Mouse (Mus musculus): ENCODE results near the gene Olfr318. TPM values are rescaled to one million over a fixed set of nuclear protein-coding genes. Genes with fewer than 3 reads are reported as not detected.
"Not testable (repeated sequence)": the region's sequence is repeated elsewhere in the genome, so short reads cannot be mapped to it uniquely, and the experiment has no call there.

Olfr318 gene
- polyA plus RNA-seq (2015; fragmentation: Nextera tagmentation; extraction: Ambion mirVana), result not detected in 2 replicates

DNA sequence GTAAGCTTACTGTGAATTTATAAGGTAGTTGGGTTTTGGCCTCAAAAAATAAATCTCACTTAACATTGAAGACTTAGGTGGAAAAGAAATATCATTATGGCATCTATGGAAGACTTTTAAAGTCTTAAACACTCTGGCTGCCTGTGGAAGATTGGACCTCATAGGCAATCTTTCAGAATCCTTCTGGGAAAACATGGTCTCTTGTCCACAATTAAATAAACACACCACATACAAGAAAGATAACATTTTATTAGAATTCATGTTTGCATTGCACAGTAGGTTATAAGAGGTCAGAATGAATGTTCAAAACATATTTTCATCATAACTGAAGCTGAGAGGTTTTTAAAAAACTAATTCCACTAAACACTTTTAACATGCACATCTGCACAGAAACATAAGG, at the start of gene Olfr318:
TSS of gene Olfr318 (minus strand) at position 101 of the 400 bp plus-strand sequence.
- no peaks in the 10 kb centered on the region for H3K27me3 ChIP-seq (replicated peaks; ENCODE audit: insufficient read depth, low read length)
- H3K9ac ChIP-seq (replicated peaks; ENCODE audit: low read depth), result no peak within 1 kb of the TSS
- H3K27ac ChIP-seq (ENCODE audit: low read length), result no peak within 1 kb of the TSS
- no peak for ATAC-seq
- no peak for TF ChIP-seq CTCF (IDR thresholded peaks at IDR 0.05)
- H3K4me1 ChIP-seq (ENCODE audit: insufficient read depth, low read depth, low read length), result no peaks in the 10 kb centered on the region
- H3K4me2 ChIP-seq (replicated peaks; ENCODE audit: low read depth, low read length), result no peak within 1 kb of the TSS
- H3K4me3 ChIP-seq (ENCODE audit: low read depth, low read length), result no peak within 1 kb of the TSS
- no peak for DNase-seq (ENCODE audit: low spot score)
- H3K9me3 ChIP-seq (ENCODE audit: low read length), result no peaks in the 10 kb centered on the region
- no peaks in the 10 kb centered on the region for H3K36me3 ChIP-seq (ENCODE audit: insufficient read depth, low read length)

GRCm38 (mm10) chr11:58772888-58773287, 49.1 kb upstream of the Olfr318 start, which contains the start of gene Olfr315:
Gene Olfr315, plus strand, starts transcription at chr11:58773188.
- Histone ChIP-seq H3K36me3 (ENCODE audit: insufficient read depth, low read length) (no peaks in the 10 kb centered on the region), H3K27ac (ENCODE audit: low read length) (no peak within 1 kb of the TSS), H3K4me1 (ENCODE audit: insufficient read depth, low read depth, low read length) (no peaks in the 10 kb centered on the region), H3K9ac (replicated peaks; ENCODE audit: low read depth) (no peak within 1 kb of the TSS), H3K9me3 (ENCODE audit: low read length) (no peaks in the 10 kb centered on the region), H3K4me2 (replicated peaks; ENCODE audit: low read depth, low read length) (no peak within 1 kb of the TSS), H3K27me3 (replicated peaks; ENCODE audit: insufficient read depth, low read length) (no peaks in the 10 kb centered on the region), H3K4me3 (ENCODE audit: low read depth, low read length) (no peak within 1 kb of the TSS)
- DNase-seq (ENCODE audit: low spot score), result no peak
- TF ChIP-seq CTCF (IDR thresholded peaks at IDR 0.05), result no peak
- no peak for TF ChIP-seq EP300 (IDR thresholded peaks at IDR 0.05)
- no peak for ATAC-seq

DNA sequence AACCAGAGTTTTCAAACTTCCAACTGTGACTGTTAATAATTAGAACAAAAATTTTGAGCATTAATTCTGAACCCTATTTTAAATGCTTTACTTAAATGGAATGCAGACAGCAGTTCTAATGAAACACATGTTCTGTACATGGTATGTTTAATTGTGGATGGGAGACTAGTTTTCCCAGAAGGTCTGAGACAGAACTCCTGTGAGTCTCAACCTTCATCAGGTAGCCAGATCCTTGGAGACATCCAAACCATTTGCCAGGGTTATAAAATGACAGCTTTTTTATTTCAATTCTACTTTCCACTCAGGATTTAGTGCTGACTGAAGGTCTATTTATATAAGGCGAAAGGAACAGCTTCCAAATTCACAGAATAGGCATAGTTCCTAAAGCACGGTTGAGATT, 28.6 kb upstream of the Olfr318 start, which contains the start of gene Olfr316:
TSS of gene Olfr316 (plus strand) at position 301 of the 400 bp plus-strand sequence.
- ATAC-seq, result no peak

GRCm38 (mm10) chr11:58751096-58751495, 27.3 kb upstream of the Olfr318 start:
- 87% methylated on average over 18 of the region's 18 CpGs for WGBS
- not testable (repeated sequence) for H3K36me3 ChIP-seq (ENCODE audit: insufficient read depth, low read length); H3K9me3 ChIP-seq (ENCODE audit: low read length); H3K4me1 ChIP-seq (ENCODE audit: insufficient read depth, low read depth, low read length); H3K9ac ChIP-seq (replicated peaks; ENCODE audit: low read depth); H3K4me2 ChIP-seq (replicated peaks; ENCODE audit: low read depth, low read length); H3K27me3 ChIP-seq (replicated peaks; ENCODE audit: insufficient read depth, low read length); H3K4me3 ChIP-seq (ENCODE audit: low read depth, low read length); DNase-seq (ENCODE audit: low spot score); ATAC-seq; H3K27ac ChIP-seq (ENCODE audit: low read length)

More for the DNA sequence above, 28.6 kb upstream of the Olfr318 start, which contains the start of gene Olfr316:
- H3K4me1 ChIP-seq (ENCODE audit: insufficient read depth, low read depth, low read length), result no peaks in the 10 kb centered on the region
- H3K9ac ChIP-seq (replicated peaks; ENCODE audit: low read depth), result no peak within 1 kb of the TSS
- H3K27ac ChIP-seq (ENCODE audit: low read length), result no peak within 1 kb of the TSS
- no peak for DNase-seq (ENCODE audit: low spot score)
- WGBS, result 78% methylated on average over 2 of the region's 2 CpGs
- TF ChIP-seq CTCF (IDR thresholded peaks at IDR 0.05), result no peak
- TF ChIP-seq EP300 (IDR thresholded peaks at IDR 0.05), result no peak
- no peak within 1 kb of the TSS for H3K4me2 ChIP-seq (replicated peaks; ENCODE audit: low read depth, low read length)
- H3K9me3 ChIP-seq (ENCODE audit: low read length), result no peaks in the 10 kb centered on the region
- no peak within 1 kb of the TSS for H3K4me3 ChIP-seq (ENCODE audit: low read depth, low read length)
- H3K27me3 ChIP-seq (replicated peaks; ENCODE audit: insufficient read depth, low read length), result no peaks in the 10 kb centered on the region
- no peaks in the 10 kb centered on the region for H3K36me3 ChIP-seq (ENCODE audit: insufficient read depth, low read length)

DNA sequence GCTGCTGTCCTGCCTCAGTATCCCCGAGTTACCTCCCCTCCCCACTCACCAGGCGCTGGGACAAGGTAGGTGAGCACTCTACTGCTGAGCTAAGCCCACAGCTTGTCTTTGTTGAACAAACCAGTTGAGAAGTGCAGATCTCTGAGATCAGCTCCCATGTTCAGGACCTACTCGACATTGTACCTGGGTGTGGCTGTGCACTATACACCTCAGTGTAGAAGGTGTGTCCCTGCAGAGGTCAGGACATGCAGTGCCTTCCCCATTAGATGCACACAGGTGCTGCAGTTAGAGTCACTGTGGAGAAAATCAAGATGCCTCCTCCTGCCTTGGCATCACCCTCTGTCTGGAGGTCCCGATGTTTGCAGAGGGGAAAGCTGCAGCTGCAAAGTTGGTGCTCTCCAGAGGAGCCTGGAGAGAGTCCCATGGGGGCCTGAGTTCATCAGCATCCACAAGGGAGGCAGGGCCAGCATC, 15.0 kb upstream of the Olfr318 start, which contains the start of gene Olfr317:
TSS of gene Olfr317 (minus strand) at position 421 of the 471 bp plus-strand sequence.
- no peaks in the 10 kb centered on the region for H3K27me3 ChIP-seq (replicated peaks; ENCODE audit: insufficient read depth, low read length)
- H3K27ac ChIP-seq (ENCODE audit: low read length), result no peak within 1 kb of the TSS
- WGBS, result 58% methylated on average over 4 of the region's 4 CpGs
- no peaks in the 10 kb centered on the region for H3K36me3 ChIP-seq (ENCODE audit: insufficient read depth, low read length)
- no peaks in the 10 kb centered on the region for H3K4me1 ChIP-seq (ENCODE audit: insufficient read depth, low read depth, low read length)
- H3K9ac ChIP-seq (replicated peaks; ENCODE audit: low read depth), result no peak within 1 kb of the TSS
- ATAC-seq (no peak), DNase-seq (ENCODE audit: low spot score) (no peak)
- H3K4me2 ChIP-seq (replicated peaks; ENCODE audit: low read depth, low read length), result no peak within 1 kb of the TSS
- no peaks in the 10 kb centered on the region for H3K9me3 ChIP-seq (ENCODE audit: low read length)
- TF ChIP-seq EP300 (IDR thresholded peaks at IDR 0.05) (no peak), CTCF (IDR thresholded peaks at IDR 0.05) (no peak)
- no peak within 1 kb of the TSS for H3K4me3 ChIP-seq (ENCODE audit: low read depth, low read length)

DNA sequence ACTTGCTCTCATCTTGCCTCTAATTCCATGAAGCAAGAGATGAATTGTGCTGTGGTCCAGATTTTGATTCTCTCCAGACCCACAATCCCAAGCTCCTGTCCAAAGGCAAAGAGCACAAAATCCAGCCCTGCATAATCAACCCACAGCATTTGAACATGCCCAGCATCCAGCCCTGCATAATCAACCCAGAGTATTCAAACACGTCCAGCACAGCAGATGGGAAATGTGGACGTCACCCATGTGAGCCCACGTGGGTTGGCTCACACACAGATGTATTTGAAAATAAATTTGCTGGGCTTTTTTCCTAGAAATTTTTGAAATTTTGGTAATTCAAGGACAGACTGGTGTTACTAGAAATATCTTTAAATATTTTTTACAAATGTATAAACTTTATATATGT, 9.6 kb upstream of the Olfr318 start:
- Histone ChIP-seq H3K27me3 (replicated peaks; ENCODE audit: insufficient read depth, low read length) (no peaks in the 10 kb centered on the region), H3K9ac (replicated peaks; ENCODE audit: low read depth) (no peak overlapping the region), H3K27ac (ENCODE audit: low read length) (no peak overlapping the region), H3K36me3 (ENCODE audit: insufficient read depth, low read length) (no peaks in the 10 kb centered on the region), H3K9me3 (ENCODE audit: low read length) (no peaks in the 10 kb centered on the region), H3K4me3 (ENCODE audit: low read depth, low read length) (no peak overlapping the region), H3K4me1 (ENCODE audit: insufficient read depth, low read depth, low read length) (no peaks in the 10 kb centered on the region), H3K4me2 (replicated peaks; ENCODE audit: low read depth, low read length) (no peak overlapping the region)
- ATAC-seq, result no peak
- DNase-seq (ENCODE audit: low spot score), result no peak
- TF ChIP-seq CTCF (IDR thresholded peaks at IDR 0.05) (no peak), EP300 (IDR thresholded peaks at IDR 0.05) (no peak)
- 37% methylated on average over 3 of the region's 3 CpGs for WGBS

GRCm38 (mm10) chr11:58727896-58728650, 4.3 kb upstream of the Olfr318 start:
- 76% methylated on average over 6 of the region's 6 CpGs for WGBS
- not testable (repeated sequence) for H3K4me3 ChIP-seq (ENCODE audit: low read depth, low read length); ATAC-seq; H3K27ac ChIP-seq (ENCODE audit: low read length); DNase-seq (ENCODE audit: low spot score); H3K9ac ChIP-seq (replicated peaks; ENCODE audit: low read depth); H3K9me3 ChIP-seq (ENCODE audit: low read length); H3K36me3 ChIP-seq (ENCODE audit: insufficient read depth, low read length); H3K27me3 ChIP-seq (replicated peaks; ENCODE audit: insufficient read depth, low read length); H3K4me2 ChIP-seq (replicated peaks; ENCODE audit: low read depth, low read length); H3K4me1 ChIP-seq (ENCODE audit: insufficient read depth, low read depth, low read length)
